Mouse (Mus musculus) heart, embryonic 13.5 days (tissue): ENCODE results near the gene Foxi1. TPM values are rescaled to one million over a fixed set of nuclear protein-coding genes. Genes with fewer than 3 reads are reported as not detected.

Source experiments
- ATAC-seq: fragments of 200-750 bp; cut with Nextera tagmentation; 2 replicates; pipeline ENCODE4 v1.8.0; 2017; ENCODE audit warnings: moderate TSS enrichment; ENCODE audit not compliant: insufficient number of reproducible peaks, low FRiP score, low TSS enrichment; ENCODE audit errors: extremely low read depth
- H3K27ac ChIP-seq: fragments of 300-500 bp; sonication (generic); replicated peaks from 2 replicates; pipeline ENCODE4 v1.5.1; 2015; ENCODE audit warnings: moderate library complexity, mild to moderate bottlenecking, inconsistent platforms
- H3K27me3 ChIP-seq: fragments of 300-500 bp; sonication (generic); replicated peaks from 2 replicates; pipeline ENCODE4 v1.6.1; 2015; ENCODE audit warnings: mild to moderate bottlenecking, inconsistent platforms
- H3K36me3 ChIP-seq: fragments of 300-500 bp; sonication (generic); 2 replicates; pipeline ENCODE4 v1.6.1; 2015; ENCODE audit warnings: mild to moderate bottlenecking, inconsistent platforms
- H3K4me1 ChIP-seq: fragments of 300-500 bp; sonication (generic); 2 replicates; pipeline ENCODE4 v1.6.1; 2015; ENCODE audit warnings: inconsistent platforms
- H3K4me2 ChIP-seq: fragments of 300-500 bp; sonication (generic); 2 replicates; pipeline ENCODE4 v1.6.1; 2015; ENCODE audit warnings: inconsistent platforms, mild to moderate bottlenecking, moderate library complexity
- H3K4me3 ChIP-seq: fragments of 300-500 bp; sonication (generic); 2 replicates; pipeline ENCODE4 v1.5.1; 2015; ENCODE audit warnings: moderate library complexity, mild to moderate bottlenecking, inconsistent platforms
- H3K9ac ChIP-seq: fragments of 300-500 bp; sonication (generic); 2 replicates; pipeline ENCODE4 v1.6.1; 2015; ENCODE audit warnings: inconsistent platforms, mild to moderate bottlenecking, moderate library complexity
- H3K9me3 ChIP-seq: fragments of 300-500 bp; sonication (generic); 2 replicates; pipeline ENCODE4 v1.6.1; 2016; ENCODE audit warnings: inconsistent platforms
- WGBS: fragments of 180-500 bp; shearing (Covaris S2); methylation state at CpG from one replicate; pipeline ENCODE4 v1.1.7; 2015; ENCODE audit warnings: mixed read lengths; 5-methylcytosine and 5-hydroxymethylcytosine counted together
- polyA plus RNA-seq: library from polyadenylated mRNA; unstranded; fragments of >200 nt; fragmentation: Nextera tagmentation; extraction: Ambion mirVana; gene quantifications from 2 replicates; pipeline ENCODE4 v1.2.1, GENCODE M21; 2015

Gene Foxi1
- polyA plus RNA-seq, 1 experiment from 2014 or later = not detected

DNA sequence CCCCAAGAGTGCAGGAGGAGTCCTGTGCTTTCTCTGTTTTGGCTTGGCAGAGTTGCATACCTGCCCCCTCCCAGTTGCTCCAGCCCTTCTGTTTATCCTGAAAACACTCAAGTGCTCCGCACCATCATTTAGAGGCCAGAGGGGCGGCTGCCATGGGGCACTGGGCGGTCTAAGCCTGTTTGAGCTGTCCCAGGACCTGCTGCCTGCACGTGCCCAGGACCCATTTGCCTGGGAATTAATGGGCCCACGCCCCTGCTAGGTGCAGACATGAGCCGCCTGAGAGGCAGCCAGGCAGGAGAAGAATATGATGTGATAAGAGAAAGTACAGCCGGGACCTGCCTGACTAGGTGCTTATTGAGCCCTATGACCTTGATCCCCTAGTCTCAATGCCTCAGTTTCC, 52.7 kb downstream of the Foxi1 start:
- no peak for ATAC-seq
- WGBS = 62% methylated on average over 7 of the region's 7 CpGs
- Histone ChIP-seq H3K4me1 (no peaks in the 10 kb centered on the region), H3K27ac (no peak overlapping the region), H3K4me3 (no peak overlapping the region), H3K9ac (no peak overlapping the region), H3K4me2 (no peak overlapping the region), H3K9me3 (no peaks in the 10 kb centered on the region), H3K27me3 (no peaks in the 10 kb centered on the region; the same call in 1 of the 2 replicates), H3K36me3 (no peaks in the 10 kb centered on the region)

Other genes starting within 250 kb of the Foxi1 start
- gene Kcnmb1, start 245.1 kb downstream of the Foxi1 start, polyA plus RNA-seq = 3.0 and 3.3 TPM in 2 replicates
- gene Kcnip1, start 214.9 kb downstream of the Foxi1 start, polyA plus RNA-seq = 0.15 and 0.43 TPM in 2 replicates
- gene Lcp2, start 161.2 kb downstream of the Foxi1 start, polyA plus RNA-seq = 1.2 and 2.2 TPM in 2 replicates
- gene 4930469K13Rik, start 109.5 kb downstream of the Foxi1 start, polyA plus RNA-seq = not detected in 2 replicates
- gene Fam196b, start 106.7 kb upstream of the Foxi1 start, polyA plus RNA-seq = 0.13 and 0.20 TPM in 2 replicates